Mouse (Mus musculus): ENCODE results near the gene Ly9.

DNA sequence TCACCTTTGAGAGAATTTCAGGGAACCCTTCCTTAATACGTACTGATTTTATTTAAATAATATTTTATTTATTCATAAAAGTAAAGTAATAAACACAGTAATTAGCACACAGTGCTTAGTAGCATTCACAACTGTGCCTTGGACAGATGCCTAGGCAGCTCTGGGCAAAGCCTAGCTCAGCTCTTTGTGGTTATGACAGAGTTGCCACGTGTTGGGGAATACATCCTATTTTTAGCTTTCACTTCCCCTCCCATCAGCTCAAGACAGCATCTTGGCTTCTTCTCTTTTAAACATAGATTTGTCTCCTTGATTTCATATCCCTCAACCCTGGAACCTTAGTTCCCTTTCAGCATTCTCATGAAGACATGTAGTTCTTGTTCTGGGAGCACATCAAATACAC, 24.2 kb upstream of the Ly9 start:
- TF ChIP-seq CTCF (IDR thresholded peaks at IDR 0.05; ENCODE audit: borderline replicate concordance, extremely low read depth, insufficient read depth, insufficient read length): no peak
- no peak for TF ChIP-seq POLR2A (IDR thresholded peaks at IDR 0.05; ENCODE audit: borderline replicate concordance, extremely low read depth, insufficient read depth, insufficient read length, poor library complexity, severe bottlenecking)

All from brain, embryonic 14.5 days (tissue).